8 mouse cellular contexts compared by ENCODE assay signal in genomic region chr14:103649896-103650334, GRCm38 (mm10). TPM values are rescaled to one million over a fixed set of nuclear protein-coding genes. Genes with fewer than 3 reads are reported as not detected.
DNase-seq lines count a peak whose midpoint lies in the region; ATAC-seq and TF ChIP-seq lines count a peak whose summit lies in the region.

Slain1 (plus strand) TSS chr14:103650228.

- no peaks in the 10 kb centered on the region for H3K27me3 ChIP-seq in E14TG2a.4 (ENCODE audit: insufficient read depth, low read length)
- no peaks in the 10 kb centered on the region for H3K27me3 ChIP-seq in forebrain, embryonic 14.5 days (replicated peaks; ENCODE audit: control insufficient read depth, insufficient read depth, low read length)
- no peaks in the 10 kb centered on the region for H3K27me3 ChIP-seq in hindbrain, embryonic 11.5 days (ENCODE audit: control insufficient read depth, insufficient read depth, low read length)
- peaks cover 51% of the 10 kb centered on the region for H3K27me3 ChIP-seq in lung, embryonic 15.5 days

- WGBS in forebrain, embryonic 14.5 days: 1% methylated on average over 31 of the region's 32 CpGs
- WGBS in hindbrain, embryonic 11.5 days: 0% methylated on average over 25 of the region's 32 CpGs
- under 1% methylated on average over 32 of the region's 32 CpGs for WGBS in lung, embryonic 15.5 days

- peak; percentile 96 for ATAC-seq in forebrain, embryonic 14.5 days
- ATAC-seq in hindbrain, embryonic 11.5 days (ENCODE audit: low FRiP score): peak; percentile 96
- peak; percentile 94 for ATAC-seq in lung, embryonic 15.5 days (ENCODE audit: borderline replicate concordance, extremely low read depth, low FRiP score, low TSS enrichment)

- H3K9ac ChIP-seq in forebrain, embryonic 14.5 days (ENCODE audit: low read length): peak within 1 kb of the TSS; percentile 99
- H3K9ac ChIP-seq in hindbrain, embryonic 11.5 days (ENCODE audit: low read depth, low read length): peak within 1 kb of the TSS; percentile 87
- H3K9ac ChIP-seq in lung, embryonic 15.5 days: peak within 1 kb of the TSS; percentile 51

- H3K9me3 ChIP-seq in E14TG2a.4 (ENCODE audit: low read length): peaks cover 31% of the 10 kb centered on the region
- no peaks in the 10 kb centered on the region for H3K9me3 ChIP-seq in forebrain, embryonic 14.5 days (replicated peaks; ENCODE audit: control insufficient read depth, low read length)
- no peaks in the 10 kb centered on the region for H3K9me3 ChIP-seq in hindbrain, embryonic 11.5 days (ENCODE audit: control insufficient read depth, low read length)
- no peaks in the 10 kb centered on the region for H3K9me3 ChIP-seq in lung, embryonic 15.5 days

- H3K36me3 ChIP-seq in E14TG2a.4 (ENCODE audit: insufficient read depth, low read length): no peaks in the 10 kb centered on the region
- H3K36me3 ChIP-seq in forebrain, embryonic 14.5 days (ENCODE audit: control insufficient read depth, insufficient read depth, low read length): no peaks in the 10 kb centered on the region
- H3K36me3 ChIP-seq in hindbrain, embryonic 11.5 days (ENCODE audit: control insufficient read depth, insufficient read depth, low read length): no peaks in the 10 kb centered on the region
- H3K36me3 ChIP-seq in lung, embryonic 15.5 days: no peaks in the 10 kb centered on the region

- peak within 1 kb of the TSS; percentile 59 for H3K4me2 ChIP-seq in forebrain, embryonic 14.5 days (ENCODE audit: low read length)
- peak within 1 kb of the TSS; percentile 55 for H3K4me2 ChIP-seq in hindbrain, embryonic 11.5 days (replicated peaks; ENCODE audit: low read depth, low read length)
- peak within 1 kb of the TSS; percentile 99 for H3K4me2 ChIP-seq in lung, embryonic 15.5 days

- no peak for TF ChIP-seq CTCF in E14TG2a.4 (conservative IDR thresholded peaks at IDR 0.05; ENCODE audit: low read length)

- H3K27ac ChIP-seq in forebrain, embryonic 14.5 days (ENCODE audit: low read depth, low read length): peak within 1 kb of the TSS; percentile 99
- H3K27ac ChIP-seq in hindbrain, embryonic 11.5 days (ENCODE audit: low read depth, low read length): peak within 1 kb of the TSS; percentile 97
- peak within 1 kb of the TSS; percentile 74 for H3K27ac ChIP-seq in lung, embryonic 15.5 days

- H3K4me3 ChIP-seq in E14TG2a.4 (replicated peaks; ENCODE audit: low read length): peak within 1 kb of the TSS; percentile 93
- peak within 1 kb of the TSS; percentile 98 for H3K4me3 ChIP-seq in forebrain, embryonic 14.5 days (ENCODE audit: low read depth, low read length)
- H3K4me3 ChIP-seq in hindbrain, embryonic 11.5 days (ENCODE audit: low read depth, low read length): peak within 1 kb of the TSS; percentile 93
- peak within 1 kb of the TSS; percentile 68 for H3K4me3 ChIP-seq in lung, embryonic 15.5 days

- DNase-seq in c-Kit-positive CD71-positive TER-119-negative erythroid progenitor cells, embryonic 14.5 days (ENCODE audit: low read depth): peak; percentile 42
- DNase-seq in forebrain, embryonic 14.5 days (ENCODE audit: low spot score): peak; percentile 96
- DNase-seq in hindbrain, embryonic 11.5 days (ENCODE audit: low spot score): peak; percentile 94
- peak; percentile 91 for DNase-seq in layer of hippocampus, adult 9-11 months
- peak; percentile 72 for DNase-seq in ovary, adult 18-20 months (ENCODE audit: low spot score)
- DNase-seq in thymus, adult 18-20 months: peak; percentile 94 to 96

- peaks cover 9% of the 10 kb centered on the region; the same call in 1 of the 2 replicates for H3K4me1 ChIP-seq in E14TG2a.4 (replicated peaks; ENCODE audit: low read depth, low read length)
- H3K4me1 ChIP-seq in forebrain, embryonic 14.5 days (ENCODE audit: control insufficient read depth, insufficient read depth, low read length): peaks cover 35% of the 10 kb centered on the region
- peaks cover 3% of the 10 kb centered on the region; the same call in 1 of the 2 replicates for H3K4me1 ChIP-seq in hindbrain, embryonic 11.5 days (replicated peaks; ENCODE audit: control insufficient read depth, insufficient read depth, low read length)
- peaks cover 17% of the 10 kb centered on the region for H3K4me1 ChIP-seq in lung, embryonic 15.5 days

RNA-seq across cellular contexts. Expression of gene Slain1, which starts in this region (rescaled TPM):
- 23.5 and 27.1 TPM in 2 replicates for polyA plus RNA-seq in forebrain, embryonic 14.5 days (2014; fragmentation: Nextera tagmentation; extraction: Ambion mirVana)
- polyA plus RNA-seq in hindbrain, embryonic 11.5 days (2014; fragmentation: Nextera tagmentation; extraction: Ambion mirVana): 13.3 and 14.9 TPM in 2 replicates
- polyA plus RNA-seq in lung, embryonic 15.5 days (2015; fragmentation: Nextera tagmentation; extraction: Ambion mirVana): 1.9 and 2.4 TPM in 2 replicates

Comparison
In these comparisons a context has a peak if more than half of its experiments do, and no peak if none do; other contexts are left out.
1. Peak in every context shown above with its lines: DNase-seq, ATAC-seq, H3K4me3 ChIP-seq and H3K27ac ChIP-seq.
2. DNase-seq: peak in every context shown above with its lines; median percentile 96 in forebrain, embryonic 14.5 days; 95 in thymus, adult 18-20 months; 94 in hindbrain, embryonic 11.5 days; 91 in layer of hippocampus, adult 9-11 months; 72 in ovary, adult 18-20 months; 42 in c-Kit-positive CD71-positive TER-119-negative erythroid progenitor cells, embryonic 14.5 days.